Mouse (Mus musculus) erythroblast, embryonic 14.5 days (primary cell): ENCODE results near the gene Ap3d1. TPM values are rescaled to one million over a fixed set of nuclear protein-coding genes. Genes with fewer than 3 reads are reported as not detected.
A peak's percentile ranks its signal among the peaks of the same experiment; 100 is the strongest.

ENCODE experiments used
- H3K27me3 ChIP-seq: 2 replicates; pipeline ENCODE4 v1.6.1; 2012; ENCODE audit warnings: inconsistent platforms; ENCODE audit not compliant: control insufficient read depth
- H3K36me3 ChIP-seq: 2 replicates; pipeline ENCODE4 v1.6.1; 2012; ENCODE audit warnings: mild to moderate bottlenecking, inconsistent platforms; ENCODE audit not compliant: control insufficient read depth
- H3K4me1 ChIP-seq: 2 replicates; pipeline ENCODE4 v1.6.1; 2012; ENCODE audit warnings: inconsistent platforms; ENCODE audit not compliant: control insufficient read depth
- H3K4me3 ChIP-seq: replicated peaks from 2 replicates; pipeline ENCODE3; 2012; ENCODE audit warnings: moderate library complexity, mild to moderate bottlenecking, inconsistent platforms
- H3K9me3 ChIP-seq: 2 replicates; pipeline ENCODE4 v1.6.1; 2012; ENCODE audit warnings: low read length, inconsistent platforms, mixed read lengths; ENCODE audit not compliant: control insufficient read depth
- GATA1 ChIP-seq: IDR thresholded peaks from 2 replicates; pipeline ENCODE4 v1.6.1; 2012; ENCODE audit warnings: low read length, inconsistent platforms, mixed read lengths
- TAL1 ChIP-seq: IDR thresholded peaks from 3 replicates; pipeline ENCODE4 v1.6.1; 2012; ENCODE audit warnings: low read length, inconsistent platforms, mixed read lengths
- polyA plus RNA-seq: library from polyadenylated mRNA; stranded (reverse); fragments of >175 nt; gene quantifications from 2 replicates; pipeline ENCODE4 v1.2.3, GENCODE M21; 2012

Ap3d1 gene
- polyA plus RNA-seq, 1 experiment, result 2.6 TPM

DNA sequence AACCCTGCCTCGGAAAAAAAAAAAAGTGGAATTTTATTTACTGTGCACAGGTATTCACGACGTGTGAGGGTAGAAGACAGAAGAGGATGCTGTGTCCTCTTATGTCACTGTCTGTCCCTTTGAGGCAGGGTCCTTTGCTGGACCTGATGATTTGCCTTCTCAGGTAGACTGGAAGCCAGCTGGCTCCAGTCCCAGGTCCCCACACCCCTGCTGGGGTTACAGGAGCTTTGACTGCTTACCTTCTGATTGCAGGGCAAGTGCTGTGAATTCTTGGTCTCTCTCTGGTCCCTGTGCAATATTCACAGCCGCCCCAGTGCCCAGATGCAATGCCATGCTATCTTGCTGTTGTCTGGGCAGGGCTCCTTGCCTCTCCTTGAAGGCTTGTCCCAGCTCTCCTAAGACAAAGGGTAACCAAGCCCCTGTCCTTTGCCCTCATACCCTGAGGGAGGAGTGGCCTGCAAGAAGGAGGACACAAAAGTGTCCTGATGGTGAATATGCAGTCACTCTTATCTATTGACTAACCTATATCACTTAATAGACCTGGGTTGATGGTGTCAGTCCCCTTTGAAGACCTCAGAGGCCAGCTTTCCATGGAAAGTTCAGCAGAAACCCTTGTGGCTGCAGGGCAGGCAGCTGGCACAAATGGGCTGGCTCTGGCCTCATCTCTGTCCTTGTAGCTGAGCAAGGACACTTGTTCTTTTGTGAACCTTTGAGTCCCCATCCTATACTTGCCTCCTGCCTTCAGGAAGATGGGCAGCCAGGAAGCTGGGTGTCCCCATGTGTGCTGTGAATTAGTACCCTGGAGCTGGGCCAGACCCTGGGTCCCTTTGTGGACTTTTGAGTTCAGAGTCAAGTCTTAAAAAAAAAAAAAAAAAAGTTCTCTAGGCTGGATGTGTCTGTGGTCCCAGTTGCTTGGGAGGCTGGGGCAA is 18.8 kb upstream of the Ap3d1 start:
- Histone ChIP-seq H3K36me3 (peaks cover 86% of the 10 kb centered on the region), H3K9me3 (no peaks in the 10 kb centered on the region), H3K4me3 (no peak overlapping the region), H3K27me3 (no peaks in the 10 kb centered on the region), H3K4me1 (peaks cover 78% of the 10 kb centered on the region)
- TF ChIP-seq GATA1 (no peak), TAL1 (no peak)

DNA sequence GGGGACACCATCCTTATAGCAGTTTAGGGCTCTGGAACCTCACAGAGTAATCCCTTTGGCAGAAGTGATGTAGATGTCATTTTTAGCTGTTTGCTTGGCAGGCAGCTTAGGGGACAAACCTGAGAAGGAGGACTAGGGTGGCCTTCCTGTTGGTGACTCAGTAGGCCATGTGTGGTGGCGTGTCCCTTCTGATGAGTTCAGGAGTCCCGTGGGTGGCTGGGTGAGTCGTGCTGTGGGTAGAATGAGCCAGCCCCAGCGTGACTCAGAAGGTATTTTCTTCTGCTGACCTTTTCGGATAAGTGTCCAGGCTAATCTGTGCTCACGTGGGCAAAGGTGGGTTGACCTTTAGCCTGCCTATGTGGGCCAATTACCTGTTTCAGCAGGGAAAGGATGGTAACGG is 16.6 kb upstream of the Ap3d1 start:
- Histone ChIP-seq H3K4me3 (no peak overlapping the region), H3K27me3 (no peaks in the 10 kb centered on the region), H3K9me3 (no peaks in the 10 kb centered on the region), H3K36me3 (peaks cover 65% of the 10 kb centered on the region), H3K4me1 (peaks cover 76% of the 10 kb centered on the region)
- no peak for TF ChIP-seq TAL1
- no peak for TF ChIP-seq GATA1

DNA sequence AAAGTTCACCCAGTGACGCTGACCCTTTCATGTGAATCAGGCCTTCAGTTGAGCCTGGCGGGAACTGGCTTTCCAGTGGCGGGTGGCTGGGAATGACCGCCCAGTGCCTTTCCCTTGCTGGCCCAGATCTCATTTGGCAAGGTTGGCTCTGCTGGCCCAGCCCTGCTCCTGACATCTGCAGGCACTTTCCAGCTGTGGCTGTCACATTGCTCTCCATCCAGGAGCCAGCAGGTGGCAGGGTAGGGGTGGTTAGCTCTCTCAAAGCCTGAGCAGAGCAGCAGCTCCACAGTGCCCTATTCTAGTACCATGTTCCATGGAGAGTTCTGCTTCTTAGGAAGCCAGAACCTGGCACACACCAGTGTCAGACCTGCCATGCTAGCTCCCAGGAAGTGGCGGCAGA is 15.7 kb upstream of the Ap3d1 start:
- peak overlapping the region; percentile 32 for H3K4me3 ChIP-seq

DNA sequence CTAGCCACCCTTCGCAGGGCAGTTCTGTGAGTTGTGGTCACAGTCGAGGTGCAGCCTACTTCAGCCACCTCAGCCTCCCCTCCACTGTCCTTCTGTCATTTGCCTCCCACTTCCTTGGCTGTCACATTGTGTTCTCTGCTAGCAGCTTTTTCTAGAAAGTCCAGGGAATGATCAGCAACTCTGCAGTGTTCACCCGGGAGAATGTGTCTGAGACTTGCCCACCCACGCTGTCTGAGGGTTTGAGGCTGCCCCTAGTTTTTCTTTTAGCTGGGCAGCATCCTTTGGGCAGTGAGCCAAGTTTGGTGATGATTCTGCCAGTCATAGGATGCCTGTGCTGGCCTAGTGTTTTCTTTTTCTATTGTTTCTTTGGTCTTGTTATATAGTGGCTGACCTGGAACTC is 14.9 kb upstream of the Ap3d1 start:
- Histone ChIP-seq H3K9me3 (no peaks in the 10 kb centered on the region), H3K4me1 (peaks cover 83% of the 10 kb centered on the region), H3K36me3 (peaks cover 50% of the 10 kb centered on the region), H3K27me3 (no peaks in the 10 kb centered on the region), H3K4me3 (peak overlapping the region; percentile 100)
- TF ChIP-seq GATA1 (no peak), TAL1 (no peak)

More for the DNA sequence above, 15.7 kb upstream of the Ap3d1 start:
- Histone ChIP-seq H3K36me3 (peaks cover 55% of the 10 kb centered on the region), H3K9me3 (no peaks in the 10 kb centered on the region), H3K27me3 (no peaks in the 10 kb centered on the region), H3K4me1 (peaks cover 77% of the 10 kb centered on the region)
- TF ChIP-seq GATA1 (no peak), TAL1 (no peak)

DNA sequence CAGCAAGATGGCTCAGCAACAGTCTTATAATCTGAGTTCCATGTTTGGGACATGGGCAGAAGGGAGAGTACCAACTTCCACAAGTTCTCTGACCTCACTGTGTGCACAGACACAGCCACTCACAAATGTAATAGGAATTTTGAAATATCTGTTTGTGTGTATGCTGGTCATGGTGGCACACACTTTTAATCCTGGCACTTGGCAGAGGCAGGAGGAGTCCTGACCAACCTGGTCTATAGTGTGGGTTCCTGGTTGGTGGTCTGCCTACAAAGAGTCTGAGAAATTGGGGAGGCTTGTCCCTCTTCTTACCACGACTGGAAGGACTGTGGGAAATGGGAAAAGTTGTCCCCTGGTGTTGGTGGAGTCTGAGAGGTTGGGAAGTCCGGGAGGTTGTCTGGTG is 14.4 kb upstream of the Ap3d1 start:
- no peaks in the 10 kb centered on the region for H3K27me3 ChIP-seq
- H3K36me3 ChIP-seq, result peaks cover 47% of the 10 kb centered on the region
- TF ChIP-seq TAL1 (no peak), GATA1 (no peak)
- peak overlapping the region; percentile 100 for H3K4me3 ChIP-seq
- peaks cover 84% of the 10 kb centered on the region for H3K4me1 ChIP-seq
- no peaks in the 10 kb centered on the region for H3K9me3 ChIP-seq

DNA sequence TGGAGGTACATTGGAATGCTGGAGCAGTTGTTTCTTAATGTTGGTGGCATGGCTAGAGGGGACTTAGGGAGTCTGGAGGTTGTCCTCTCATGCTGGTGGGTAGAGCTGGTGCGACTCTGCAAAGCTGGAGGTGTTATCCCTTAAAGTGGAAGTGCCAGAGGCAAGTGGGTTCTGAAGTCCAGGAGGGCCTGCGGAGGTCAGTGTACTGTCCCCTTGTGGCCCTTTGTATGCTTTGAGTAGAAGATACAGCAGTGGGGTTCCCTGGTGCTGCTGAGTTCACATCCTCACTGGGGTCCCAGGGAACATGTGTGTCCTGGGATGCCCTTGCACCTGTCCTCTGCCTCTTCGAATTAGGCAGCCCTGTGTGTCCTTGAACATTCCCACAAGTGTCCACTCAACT is 14.0 kb upstream of the Ap3d1 start:
- Histone ChIP-seq H3K27me3 (no peaks in the 10 kb centered on the region), H3K9me3 (no peaks in the 10 kb centered on the region), H3K4me1 (peaks cover 85% of the 10 kb centered on the region), H3K36me3 (peaks cover 47% of the 10 kb centered on the region), H3K4me3 (peak overlapping the region; percentile 100)
- no peak for TF ChIP-seq GATA1
- TF ChIP-seq TAL1, result no peak

DNA sequence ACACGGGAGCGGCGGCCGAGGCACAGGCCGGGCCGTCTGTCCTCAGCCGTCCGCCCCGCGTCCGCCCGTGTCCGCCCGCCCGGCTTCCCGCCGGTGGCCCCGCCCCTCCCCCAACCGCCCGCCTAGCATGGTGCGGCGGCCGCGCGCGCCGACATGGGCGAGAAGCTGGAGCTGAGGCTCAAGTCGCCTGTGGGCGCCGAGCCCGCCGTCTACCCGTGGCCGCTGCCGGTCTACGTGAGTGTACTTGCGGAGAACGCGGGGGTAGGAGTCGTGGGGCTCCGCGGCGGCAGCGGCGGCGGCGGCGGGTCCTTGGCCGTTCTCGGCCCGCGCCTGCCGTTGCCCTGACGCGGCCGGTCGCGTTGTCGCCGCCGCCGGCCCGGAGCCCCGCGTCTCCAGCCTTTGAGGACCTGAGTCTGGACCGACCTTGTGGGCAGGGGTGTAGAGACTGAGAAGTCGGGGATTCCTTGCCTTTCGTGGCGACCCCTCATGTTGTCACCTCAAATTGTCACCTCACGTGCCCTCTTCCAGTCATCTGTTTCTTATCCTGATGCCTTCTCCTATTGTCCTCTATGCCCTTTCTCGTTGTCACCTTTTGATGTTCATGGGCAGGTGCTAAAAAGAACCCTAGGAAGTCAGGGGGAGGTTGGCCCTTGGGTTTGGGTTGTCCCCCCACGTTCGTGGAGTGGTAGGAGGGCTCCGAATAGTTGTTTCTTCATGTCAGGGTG is 13.4 kb upstream of the Ap3d1 start:
- Histone ChIP-seq H3K4me1 (peaks cover 83% of the 10 kb centered on the region), H3K9me3 (no peaks in the 10 kb centered on the region), H3K4me3 (peak overlapping the region; percentile 100), H3K27me3 (no peaks in the 10 kb centered on the region), H3K36me3 (peaks cover 40% of the 10 kb centered on the region)
- no peak for TF ChIP-seq GATA1
- TF ChIP-seq TAL1, result no peak

DNA sequence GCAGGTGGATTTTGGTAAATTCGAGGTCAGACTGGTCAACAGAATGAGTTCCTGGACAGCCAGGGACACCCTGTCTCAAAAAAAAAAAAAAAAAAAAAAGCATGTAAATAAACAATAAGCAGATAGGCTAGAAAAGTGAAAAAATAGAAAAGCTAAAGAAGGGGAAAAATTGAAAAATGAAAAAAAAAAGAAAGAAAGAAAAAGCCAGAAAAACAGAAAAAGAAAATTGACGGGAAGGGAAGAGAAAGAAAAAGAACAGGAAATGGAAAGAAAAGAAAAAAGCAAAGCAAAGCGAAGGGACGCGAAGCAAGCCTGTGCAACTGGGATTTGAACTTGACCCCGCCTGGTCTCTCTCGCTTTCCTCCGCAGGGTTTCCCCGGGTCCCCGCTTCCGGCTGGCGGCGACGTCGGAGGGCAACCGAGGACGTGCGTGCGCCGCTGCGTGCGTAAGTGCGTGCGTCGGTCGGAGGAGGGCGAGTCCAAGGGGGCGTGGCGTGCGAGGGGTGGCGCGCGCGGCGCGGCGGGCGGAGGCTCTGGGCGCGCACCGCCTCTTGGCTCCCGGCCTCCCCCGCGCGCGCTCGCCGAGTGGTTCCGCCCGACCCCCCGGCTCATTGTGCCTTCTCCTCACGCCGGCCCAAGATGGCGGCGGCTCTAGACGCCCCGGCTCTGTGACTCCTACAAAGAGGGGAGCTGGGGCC is 12.7 kb upstream of the Ap3d1 start, which contains the start of gene Dot1l:
Gene Dot1l (plus strand): TSS at position 613 of the 697 bp plus-strand sequence.
- no peak for TF ChIP-seq GATA1
- TF ChIP-seq TAL1, result no peak
- H3K9me3 ChIP-seq, result no peaks in the 10 kb centered on the region
- H3K4me1 ChIP-seq, result peaks cover 77% of the 10 kb centered on the region
- peak within 1 kb of the TSS; percentile 100 for H3K4me3 ChIP-seq
- H3K36me3 ChIP-seq, result peaks cover 36% of the 10 kb centered on the region
- H3K27me3 ChIP-seq, result no peaks in the 10 kb centered on the region

DNA sequence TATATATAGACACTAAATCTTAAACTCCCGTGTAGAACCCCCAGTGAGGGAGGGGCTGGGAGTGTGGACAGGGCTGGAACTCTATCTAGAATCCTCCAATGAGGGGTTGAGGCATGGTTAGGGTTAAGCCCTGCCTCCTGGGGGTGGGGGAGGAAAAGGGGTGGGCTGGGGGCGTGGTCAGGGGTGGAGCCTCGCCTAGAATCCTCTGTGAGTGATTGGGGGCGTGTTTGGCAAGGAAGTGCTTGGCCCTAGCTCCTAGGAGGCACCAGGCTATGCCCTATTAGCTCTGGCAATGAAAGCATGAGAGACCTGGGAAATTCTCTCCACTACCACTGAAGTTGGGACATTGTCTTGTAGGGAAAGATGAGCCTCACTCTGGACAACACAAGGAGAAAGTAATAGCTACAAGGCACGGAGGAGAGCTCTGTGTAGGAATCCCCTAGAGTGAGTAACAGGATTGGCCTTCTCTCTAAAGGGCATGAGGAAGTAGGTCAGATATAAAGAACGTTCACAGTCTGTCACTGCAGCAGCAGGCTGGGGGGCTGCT is 10.1 kb upstream of the Ap3d1 start:
- Histone ChIP-seq H3K27me3 (no peaks in the 10 kb centered on the region), H3K36me3 (peaks cover 11% of the 10 kb centered on the region), H3K4me1 (peaks cover 62% of the 10 kb centered on the region), H3K4me3 (peak overlapping the region; percentile 52), H3K9me3 (no peaks in the 10 kb centered on the region)
- TF ChIP-seq GATA1 (no peak), TAL1 (no peak)
